Mouse (Mus musculus) naive thymus-derived CD4-positive, alpha-beta T cell, adult 5 months (primary cell): ENCODE results near the gene Ak5. TPM values are rescaled to one million over a fixed set of nuclear protein-coding genes. Genes with fewer than 3 reads are reported as not detected.

Source experiments
- polyA plus RNA-seq: library from polyadenylated mRNA; unstranded; fragments of 100-300 nt; shearing (Covaris generic); gene quantifications from one replicate; pipeline ENCODE4 v1.2.1, GENCODE M21; 2017

Gene Ak5
- polyA plus RNA-seq: not detected

GRCm38 (mm10) chr3:152668239-152668638, at the start of gene Ak5:
Gene Ak5 (minus strand): TSS chr3:152668360.

GRCm38 (mm10) chr3:152713991-152714902, 46.1 kb upstream of the Ak5 start, which contains the start of gene Pigk:
Gene Pigk (plus strand): TSS chr3:152714100.

Other genes starting within 250 kb of the Ak5 start
- gene Pigk, start 45.7 kb upstream of the Ak5 start, polyA plus RNA-seq: 38.5 TPM